Mouse (Mus musculus) intestine, embryonic 14.5 days (tissue): ENCODE measurements around the gene Cds1. TPM values are rescaled to one million over a fixed set of nuclear protein-coding genes. Genes with fewer than 3 reads are reported as not detected.

Source experiments
- ATAC-seq: fragments of 200-750 bp; cut with Nextera tagmentation; replicated peaks from 2 replicates; pipeline ENCODE4 v1.8.0; 2017; ENCODE audit warnings: low read depth, moderate number of reproducible peaks, moderate TSS enrichment, moderate library complexity; ENCODE audit not compliant: low FRiP score, low TSS enrichment
- DNase-seq: peaks from one replicate; pipeline ENCODE4 v3.0.0-alpha.2; 2018; ENCODE audit warnings: low spot score
- H3K27ac ChIP-seq: fragments of 300-500 bp; sonication (generic); 2 replicates; pipeline ENCODE4 v1.5.1; 2014; ENCODE audit warnings: low read depth, mild to moderate bottlenecking, control low read depth
- H3K27me3 ChIP-seq: fragments of 300-500 bp; sonication (generic); replicated peaks from 2 replicates; pipeline ENCODE4 v1.6.1; 2014; ENCODE audit warnings: low read length, control low read depth; ENCODE audit not compliant: control insufficient read depth, insufficient read depth
- H3K36me3 ChIP-seq: fragments of 300-500 bp; sonication (generic); 2 replicates; pipeline ENCODE4 v1.6.1; 2014; ENCODE audit warnings: low read length, control low read depth; ENCODE audit not compliant: control insufficient read depth, insufficient read depth
- H3K4me1 ChIP-seq: fragments of 300-500 bp; sonication (generic); replicated peaks from 2 replicates; pipeline ENCODE4 v1.6.1; 2014; ENCODE audit warnings: low read length, control low read depth, mixed read lengths; ENCODE audit not compliant: control insufficient read depth, insufficient read depth
- H3K4me2 ChIP-seq: fragments of 300-500 bp; sonication (generic); 2 replicates; pipeline ENCODE4 v1.6.1; 2014; ENCODE audit warnings: low read length
- H3K4me3 ChIP-seq: fragments of 300-500 bp; sonication (generic); 2 replicates; pipeline ENCODE4 v1.5.1; 2014; ENCODE audit warnings: low read depth, low read length, control low read depth, mixed read lengths
- H3K9ac ChIP-seq: fragments of 300-500 bp; sonication (generic); 2 replicates; pipeline ENCODE4 v1.6.1; 2014; ENCODE audit warnings: mild to moderate bottlenecking, low read length
- H3K9me3 ChIP-seq: fragments of 300-500 bp; sonication (generic); 2 replicates; pipeline ENCODE4 v1.6.1; 2016; ENCODE audit warnings: low read length, control low read depth; ENCODE audit not compliant: control insufficient read depth
- WGBS: fragments of 180-500 bp; shearing (Covaris S2); extraction: QIAGEN DNeasy Blood & Tissue Kit; methylation state at CpG from one replicate; pipeline ENCODE4 v1.1.7; 2014; 5-methylcytosine and 5-hydroxymethylcytosine counted together
- polyA plus RNA-seq: library from polyadenylated mRNA; unstranded; fragments of >200 nt; fragmentation: Nextera tagmentation; extraction: Ambion mirVana; gene quantifications from 2 replicates; pipeline ENCODE4 v1.2.1, GENCODE M21; 2014

Gene Cds1
- polyA plus RNA-seq, 1 experiment from 2014 or later = 6.1 TPM

- H3K4me2 ChIP-seq = no peak overlapping the region
- ATAC-seq (no peak), DNase-seq (no peak)
- no peaks in the 10 kb centered on the region for H3K9me3 ChIP-seq
- no peaks in the 10 kb centered on the region for H3K27me3 ChIP-seq
- WGBS = 63% methylated on average over 3 of the region's 3 CpGs
- H3K4me1 ChIP-seq = no peaks in the 10 kb centered on the region; the same call in 1 of the 2 replicates
- no peak overlapping the region for H3K27ac ChIP-seq
- no peak overlapping the region for H3K9ac ChIP-seq
- H3K36me3 ChIP-seq = no peaks in the 10 kb centered on the region
- no peak overlapping the region for H3K4me3 ChIP-seq
Measured at GRCm38 (mm10) chr5:101784328-101784727, 19.4 kb downstream of the Cds1 start.

GRCm38 (mm10) chr5:101784787-101785186 is 19.9 kb downstream of the Cds1 start:
- Histone ChIP-seq H3K4me1 (no peaks in the 10 kb centered on the region; the same call in 1 of the 2 replicates), H3K27me3 (no peaks in the 10 kb centered on the region), H3K9ac (no peak overlapping the region), H3K9me3 (no peaks in the 10 kb centered on the region), H3K27ac (no peak overlapping the region), H3K4me2 (no peak overlapping the region), H3K4me3 (no peak overlapping the region), H3K36me3 (no peaks in the 10 kb centered on the region)
- WGBS = 64% methylated on average over 2 of the region's 2 CpGs
- DNase-seq = no peak
- no peak for ATAC-seq

GRCm38 (mm10) chr5:101785921-101786614 is 21.1 kb downstream of the Cds1 start:
- ATAC-seq (no peak), DNase-seq (no peak)
- 74% methylated on average over 4 of the region's 4 CpGs for WGBS
- Histone ChIP-seq H3K9me3 (no peaks in the 10 kb centered on the region), H3K36me3 (no peaks in the 10 kb centered on the region), H3K4me1 (no peaks in the 10 kb centered on the region; the same call in 1 of the 2 replicates), H3K4me2 (no peak overlapping the region), H3K9ac (no peak overlapping the region), H3K4me3 (no peak overlapping the region), H3K27ac (no peak overlapping the region), H3K27me3 (no peaks in the 10 kb centered on the region)

GRCm38 (mm10) chr5:101789770-101790169 is 24.8 kb downstream of the Cds1 start:
- no peak overlapping the region for H3K4me3 ChIP-seq
- DNase-seq (no peak), ATAC-seq (no peak)
- no peak overlapping the region for H3K9ac ChIP-seq
- H3K4me2 ChIP-seq = no peak overlapping the region
- no peaks in the 10 kb centered on the region for H3K36me3 ChIP-seq
- no peaks in the 10 kb centered on the region for H3K9me3 ChIP-seq
- no peaks in the 10 kb centered on the region for H3K27me3 ChIP-seq
- no peak overlapping the region for H3K27ac ChIP-seq
- no peaks in the 10 kb centered on the region; the same call in 1 of the 2 replicates for H3K4me1 ChIP-seq

DNA sequence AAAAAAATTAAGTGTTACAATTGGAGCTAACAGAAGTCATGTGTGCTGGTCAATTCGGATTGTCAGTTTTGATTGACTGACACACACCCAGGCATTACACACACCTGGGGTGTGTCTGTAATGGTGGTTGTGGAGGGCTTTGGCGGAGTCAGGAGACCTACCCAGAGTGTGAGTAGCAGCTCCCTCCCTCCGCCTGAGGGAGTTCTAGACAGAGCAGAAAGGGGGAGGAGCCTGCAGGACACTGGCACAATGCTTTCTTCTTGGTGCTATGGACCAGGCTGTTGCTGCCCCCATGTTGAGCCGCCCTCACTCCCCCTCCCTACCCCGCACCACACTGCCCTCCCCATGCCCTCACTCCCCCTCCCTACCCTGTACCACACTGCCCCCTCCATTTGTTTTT is 25.6 kb downstream of the Cds1 start:
- WGBS = 69% methylated on average over 5 of the region's 5 CpGs
- Histone ChIP-seq H3K4me1 (no peaks in the 10 kb centered on the region; the same call in 1 of the 2 replicates), H3K27ac (no peak overlapping the region), H3K36me3 (no peaks in the 10 kb centered on the region), H3K9me3 (no peaks in the 10 kb centered on the region), H3K27me3 (no peaks in the 10 kb centered on the region), H3K9ac (no peak overlapping the region), H3K4me2 (no peak overlapping the region), H3K4me3 (no peak overlapping the region)
- ATAC-seq = no peak
- no peak for DNase-seq

DNA sequence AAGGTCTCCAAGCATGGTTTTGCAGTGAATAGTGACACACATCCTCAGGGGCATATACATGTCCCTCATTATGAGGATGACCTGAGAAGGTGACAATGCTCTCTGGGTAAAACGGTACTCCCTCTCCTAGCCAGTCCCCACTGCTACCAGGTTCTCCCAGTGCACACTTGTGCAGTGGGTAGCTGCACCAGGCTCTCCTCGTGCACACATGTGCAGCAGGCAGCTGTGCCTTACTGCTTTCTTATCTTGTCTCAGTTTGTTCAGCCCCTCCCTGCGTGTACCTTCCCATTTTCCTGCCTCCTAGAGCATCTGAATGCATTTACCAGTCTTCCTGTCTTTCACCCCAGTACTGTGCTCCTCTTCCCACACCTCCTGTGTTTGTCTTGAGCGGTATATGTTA is 27.7 kb downstream of the Cds1 start:
- H3K4me1 ChIP-seq = no peaks in the 10 kb centered on the region; the same call in 1 of the 2 replicates
- no peak overlapping the region for H3K27ac ChIP-seq
- no peak overlapping the region for H3K4me3 ChIP-seq
- H3K9ac ChIP-seq = no peak overlapping the region
- no peaks in the 10 kb centered on the region for H3K9me3 ChIP-seq
- H3K4me2 ChIP-seq = no peak overlapping the region
- 55% methylated on average over 4 of the region's 4 CpGs for WGBS
- no peaks in the 10 kb centered on the region for H3K36me3 ChIP-seq
- ATAC-seq (no peak), DNase-seq (no peak)
- H3K27me3 ChIP-seq = no peaks in the 10 kb centered on the region

DNA sequence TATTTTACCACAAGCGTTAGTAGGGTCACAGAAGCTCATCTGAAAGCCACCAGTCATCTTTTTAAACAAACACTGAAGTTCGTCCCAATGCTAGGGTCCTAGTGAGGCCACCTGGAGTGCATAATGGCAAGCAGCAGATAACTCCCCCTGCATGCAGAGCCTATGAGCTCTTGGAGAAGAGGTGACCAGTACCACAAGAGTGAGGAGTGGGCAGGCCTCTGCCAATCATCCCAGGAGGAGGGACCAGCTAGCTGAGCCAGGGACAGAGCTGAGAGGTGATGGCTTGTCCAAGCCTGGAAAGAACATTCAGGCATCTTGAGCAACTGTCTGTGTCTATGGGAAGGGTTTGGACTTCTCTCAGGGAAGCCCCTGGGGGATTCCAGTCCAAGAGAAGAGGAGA is 37.0 kb downstream of the Cds1 start:
- no peak overlapping the region for H3K4me3 ChIP-seq
- peaks cover 3% of the 10 kb centered on the region; the same call in 1 of the 2 replicates for H3K9me3 ChIP-seq
- no peaks in the 10 kb centered on the region for H3K4me1 ChIP-seq
- no peak overlapping the region for H3K27ac ChIP-seq
- no peak overlapping the region for H3K4me2 ChIP-seq
- DNase-seq (no peak), ATAC-seq (no peak)
- no peaks in the 10 kb centered on the region for H3K36me3 ChIP-seq
- WGBS = 67% methylated on average over 2 of the region's 2 CpGs
- H3K9ac ChIP-seq = no peak overlapping the region
- H3K27me3 ChIP-seq = no peaks in the 10 kb centered on the region

DNA sequence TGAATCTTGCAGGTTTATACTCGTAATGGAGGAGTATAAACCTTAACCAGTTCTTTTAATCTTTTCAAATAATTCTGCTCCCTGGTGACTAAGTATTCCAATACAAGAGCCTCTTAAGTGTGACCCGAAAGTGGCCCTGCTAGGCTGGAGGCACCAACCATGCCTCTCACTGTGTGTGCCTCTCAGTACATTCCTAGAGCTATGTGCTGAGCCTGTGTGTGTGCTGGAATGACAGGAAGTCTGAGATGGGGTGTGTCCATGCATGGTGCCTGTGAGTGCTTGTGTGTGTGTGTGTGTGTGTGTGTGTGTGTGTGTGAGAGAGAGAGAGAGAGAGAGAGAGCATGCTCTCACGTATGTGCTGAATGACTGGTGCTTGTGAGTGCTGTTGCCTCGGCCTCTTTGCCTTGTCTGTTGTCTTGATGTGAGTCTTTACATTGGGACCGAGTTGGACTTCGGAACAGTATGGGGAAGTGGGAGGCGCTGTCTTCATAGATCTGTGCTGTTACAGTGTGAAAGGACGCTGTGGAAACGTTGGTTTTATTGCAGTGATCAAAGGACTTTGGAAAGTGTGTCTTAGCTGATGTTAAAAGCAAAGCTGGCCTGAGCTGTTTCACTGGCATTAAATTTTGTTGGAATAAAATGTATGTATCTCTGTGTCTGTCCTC is 37.6 kb downstream of the Cds1 start:
- 64% methylated on average over 9 of the region's 9 CpGs for WGBS
- Histone ChIP-seq H3K9me3 (peaks cover 3% of the 10 kb centered on the region; the same call in 1 of the 2 replicates), H3K27me3 (no peaks in the 10 kb centered on the region), H3K27ac (no peak overlapping the region), H3K4me1 (no peaks in the 10 kb centered on the region), H3K9ac (no peak overlapping the region), H3K4me3 (no peak overlapping the region), H3K36me3 (no peaks in the 10 kb centered on the region), H3K4me2 (no peak overlapping the region)
- no peak for DNase-seq
- ATAC-seq = peak; percentile 72; the same call in 1 of the 2 replicates
